Mouse (Mus musculus): ENCODE data around the gene Itga4. TPM values are rescaled to one million over a fixed set of nuclear protein-coding genes. Genes with fewer than 3 reads are reported as not detected.

The Itga4 gene
- polyA plus RNA-seq, 1 experiment from 2014 or later: 4.3 TPM

- ATAC-seq (replicated peaks; ENCODE audit: low FRiP score, low TSS enrichment, low read depth) (no peak), DNase-seq (ENCODE audit: low spot score) (no peak)
- no peaks in the 10 kb centered on the region for H3K36me3 ChIP-seq (ENCODE audit: control insufficient read depth, insufficient read depth, low read length)
- H3K27me3 ChIP-seq (replicated peaks; ENCODE audit: control insufficient read depth, insufficient read depth, low read length): no peaks in the 10 kb centered on the region
- no peaks in the 10 kb centered on the region for H3K9me3 ChIP-seq (ENCODE audit: control insufficient read depth, low read length)
- WGBS: 67% methylated on average over 1 of the region's 1 CpGs
- peak overlapping the region; percentile 37; the same call in 1 of the 2 replicates for H3K9ac ChIP-seq (ENCODE audit: low read length)
- H3K4me1 ChIP-seq (replicated peaks; ENCODE audit: control insufficient read depth, insufficient read depth, low read length): peaks cover 6% of the 10 kb centered on the region
- peak overlapping the region; percentile 36 for H3K4me3 ChIP-seq (ENCODE audit: low read depth, low read length)
- peak overlapping the region; percentile 83 for H3K4me2 ChIP-seq (ENCODE audit: low read length)
- no peak overlapping the region for H3K27ac ChIP-seq (ENCODE audit: low read depth)
Observed at GRCm38 (mm10) chr2:79256376-79256775, 1.1 kb downstream of the Itga4 start.

GRCm38 (mm10) chr2:79256880-79257279 lies 1.7 kb downstream of the Itga4 start:
- Histone ChIP-seq H3K9ac (ENCODE audit: low read length) (no peak overlapping the region), H3K27me3 (replicated peaks; ENCODE audit: control insufficient read depth, insufficient read depth, low read length) (no peaks in the 10 kb centered on the region), H3K36me3 (ENCODE audit: control insufficient read depth, insufficient read depth, low read length) (no peaks in the 10 kb centered on the region), H3K4me3 (ENCODE audit: low read depth, low read length) (peak overlapping the region; percentile 36; the same call in 1 of the 2 replicates), H3K4me2 (ENCODE audit: low read length) (peak overlapping the region; percentile 83), H3K9me3 (ENCODE audit: control insufficient read depth, low read length) (no peaks in the 10 kb centered on the region), H3K4me1 (replicated peaks; ENCODE audit: control insufficient read depth, insufficient read depth, low read length) (peaks cover 6% of the 10 kb centered on the region), H3K27ac (ENCODE audit: low read depth) (no peak overlapping the region)
- ATAC-seq (replicated peaks; ENCODE audit: low FRiP score, low TSS enrichment, low read depth) (no peak), DNase-seq (ENCODE audit: low spot score) (no peak)
- WGBS: 43% methylated on average over 4 of the region's 4 CpGs

- H3K4me2 ChIP-seq (ENCODE audit: low read length): peak overlapping the region; percentile 83; the same call in 1 of the 2 replicates
- no peaks in the 10 kb centered on the region for H3K36me3 ChIP-seq (ENCODE audit: control insufficient read depth, insufficient read depth, low read length)
- H3K4me3 ChIP-seq (ENCODE audit: low read depth, low read length): peak overlapping the region; percentile 36; the same call in 1 of the 2 replicates
- DNase-seq (ENCODE audit: low spot score) (no peak), ATAC-seq (replicated peaks; ENCODE audit: low FRiP score, low TSS enrichment, low read depth) (no peak)
- 71% methylated on average over 4 of the region's 4 CpGs for WGBS
- H3K27ac ChIP-seq (ENCODE audit: low read depth): no peak overlapping the region
- peaks cover 6% of the 10 kb centered on the region for H3K4me1 ChIP-seq (replicated peaks; ENCODE audit: control insufficient read depth, insufficient read depth, low read length)
- H3K27me3 ChIP-seq (replicated peaks; ENCODE audit: control insufficient read depth, insufficient read depth, low read length): no peaks in the 10 kb centered on the region
- H3K9me3 ChIP-seq (ENCODE audit: control insufficient read depth, low read length): no peaks in the 10 kb centered on the region
- H3K9ac ChIP-seq (ENCODE audit: low read length): no peak overlapping the region
Observed at GRCm38 (mm10) chr2:79257411-79257810, 2.2 kb downstream of the Itga4 start.

GRCm38 (mm10) chr2:79259326-79259725 lies 4.1 kb downstream of the Itga4 start:
- Histone ChIP-seq H3K27ac (ENCODE audit: low read depth) (no peak overlapping the region), H3K4me2 (ENCODE audit: low read length) (no peak overlapping the region), H3K4me1 (replicated peaks; ENCODE audit: control insufficient read depth, insufficient read depth, low read length) (peaks cover 6% of the 10 kb centered on the region), H3K27me3 (replicated peaks; ENCODE audit: control insufficient read depth, insufficient read depth, low read length) (no peaks in the 10 kb centered on the region), H3K9me3 (ENCODE audit: control insufficient read depth, low read length) (no peaks in the 10 kb centered on the region), H3K36me3 (ENCODE audit: control insufficient read depth, insufficient read depth, low read length) (no peaks in the 10 kb centered on the region), H3K4me3 (ENCODE audit: low read depth, low read length) (no peak overlapping the region), H3K9ac (ENCODE audit: low read length) (no peak overlapping the region)
- WGBS: 76% methylated on average over 4 of the region's 4 CpGs
- DNase-seq (ENCODE audit: low spot score): no peak
- ATAC-seq (replicated peaks; ENCODE audit: low FRiP score, low TSS enrichment, low read depth): no peak

- Histone ChIP-seq H3K4me1 (replicated peaks; ENCODE audit: control insufficient read depth, insufficient read depth, low read length) (no peaks in the 10 kb centered on the region), H3K36me3 (ENCODE audit: control insufficient read depth, insufficient read depth, low read length) (no peaks in the 10 kb centered on the region), H3K27me3 (replicated peaks; ENCODE audit: control insufficient read depth, insufficient read depth, low read length) (no peaks in the 10 kb centered on the region), H3K27ac (ENCODE audit: low read depth) (no peak overlapping the region), H3K9me3 (ENCODE audit: control insufficient read depth, low read length) (no peaks in the 10 kb centered on the region), H3K4me3 (ENCODE audit: low read depth, low read length) (no peak overlapping the region), H3K9ac (ENCODE audit: low read length) (no peak overlapping the region), H3K4me2 (ENCODE audit: low read length) (no peak overlapping the region)
- 48% methylated on average over 4 of the region's 4 CpGs for WGBS
- no peak for DNase-seq (ENCODE audit: low spot score)
- no peak for ATAC-seq (replicated peaks; ENCODE audit: low FRiP score, low TSS enrichment, low read depth)
Observed at GRCm38 (mm10) chr2:79265665-79266064, 10.4 kb downstream of the Itga4 start.

GRCm38 (mm10) chr2:79266480-79266879 lies 11.3 kb downstream of the Itga4 start:
- 86% methylated on average over 3 of the region's 3 CpGs for WGBS
- no peak overlapping the region for H3K27ac ChIP-seq (ENCODE audit: low read depth)
- no peak overlapping the region for H3K9ac ChIP-seq (ENCODE audit: low read length)
- ATAC-seq (replicated peaks; ENCODE audit: low FRiP score, low TSS enrichment, low read depth) (no peak), DNase-seq (ENCODE audit: low spot score) (no peak)
- H3K36me3 ChIP-seq (ENCODE audit: control insufficient read depth, insufficient read depth, low read length): no peaks in the 10 kb centered on the region
- H3K27me3 ChIP-seq (replicated peaks; ENCODE audit: control insufficient read depth, insufficient read depth, low read length): no peaks in the 10 kb centered on the region
- no peak overlapping the region for H3K4me2 ChIP-seq (ENCODE audit: low read length)
- H3K4me1 ChIP-seq (replicated peaks; ENCODE audit: control insufficient read depth, insufficient read depth, low read length): no peaks in the 10 kb centered on the region
- no peaks in the 10 kb centered on the region for H3K9me3 ChIP-seq (ENCODE audit: control insufficient read depth, low read length)
- H3K4me3 ChIP-seq (ENCODE audit: low read depth, low read length): no peak overlapping the region

- Histone ChIP-seq H3K9me3 (ENCODE audit: control insufficient read depth, low read length) (no peaks in the 10 kb centered on the region), H3K4me1 (replicated peaks; ENCODE audit: control insufficient read depth, insufficient read depth, low read length) (no peaks in the 10 kb centered on the region), H3K27ac (ENCODE audit: low read depth) (no peak overlapping the region), H3K36me3 (ENCODE audit: control insufficient read depth, insufficient read depth, low read length) (no peaks in the 10 kb centered on the region), H3K4me2 (ENCODE audit: low read length) (no peak overlapping the region), H3K4me3 (ENCODE audit: low read depth, low read length) (no peak overlapping the region), H3K27me3 (replicated peaks; ENCODE audit: control insufficient read depth, insufficient read depth, low read length) (no peaks in the 10 kb centered on the region), H3K9ac (ENCODE audit: low read length) (no peak overlapping the region)
- ATAC-seq (replicated peaks; ENCODE audit: low FRiP score, low TSS enrichment, low read depth): no peak
- WGBS: 82% methylated on average over 3 of the region's 3 CpGs
- no peak for DNase-seq (ENCODE audit: low spot score)
Observed at GRCm38 (mm10) chr2:79267181-79267580, 12.0 kb downstream of the Itga4 start.

- DNase-seq (ENCODE audit: low spot score) (no peak), ATAC-seq (replicated peaks; ENCODE audit: low FRiP score, low TSS enrichment, low read depth) (no peak)
- H3K9me3 ChIP-seq (ENCODE audit: control insufficient read depth, low read length): no peaks in the 10 kb centered on the region
- H3K4me2 ChIP-seq (ENCODE audit: low read length): no peak overlapping the region
- no peaks in the 10 kb centered on the region for H3K4me1 ChIP-seq (replicated peaks; ENCODE audit: control insufficient read depth, insufficient read depth, low read length)
- no peak overlapping the region for H3K4me3 ChIP-seq (ENCODE audit: low read depth, low read length)
- no peak overlapping the region for H3K27ac ChIP-seq (ENCODE audit: low read depth)
- no peaks in the 10 kb centered on the region for H3K36me3 ChIP-seq (ENCODE audit: control insufficient read depth, insufficient read depth, low read length)
- no peaks in the 10 kb centered on the region for H3K27me3 ChIP-seq (replicated peaks; ENCODE audit: control insufficient read depth, insufficient read depth, low read length)
- no peak overlapping the region for H3K9ac ChIP-seq (ENCODE audit: low read length)
- WGBS: 66% methylated on average over 4 of the region's 4 CpGs
Observed at GRCm38 (mm10) chr2:79268863-79269262, 13.6 kb downstream of the Itga4 start.

- H3K4me1 ChIP-seq (replicated peaks; ENCODE audit: control insufficient read depth, insufficient read depth, low read length): no peaks in the 10 kb centered on the region
- no peaks in the 10 kb centered on the region for H3K9me3 ChIP-seq (ENCODE audit: control insufficient read depth, low read length)
- H3K36me3 ChIP-seq (ENCODE audit: control insufficient read depth, insufficient read depth, low read length): no peaks in the 10 kb centered on the region
- DNase-seq (ENCODE audit: low spot score): no peak
- H3K27me3 ChIP-seq (replicated peaks; ENCODE audit: control insufficient read depth, insufficient read depth, low read length): no peaks in the 10 kb centered on the region
- WGBS: 27% methylated on average over 3 of the region's 3 CpGs
- no peak overlapping the region for H3K9ac ChIP-seq (ENCODE audit: low read length)
- H3K27ac ChIP-seq (ENCODE audit: low read depth): no peak overlapping the region
- no peak overlapping the region for H3K4me2 ChIP-seq (ENCODE audit: low read length)
- ATAC-seq (replicated peaks; ENCODE audit: low FRiP score, low TSS enrichment, low read depth): no peak
- H3K4me3 ChIP-seq (ENCODE audit: low read depth, low read length): no peak overlapping the region
Observed at GRCm38 (mm10) chr2:79270034-79270535, 14.9 kb downstream of the Itga4 start.

Measured in intestine, embryonic 14.5 days (tissue).